Mouse (Mus musculus): ENCODE results near the gene AK157302. TPM values are rescaled to one million over a fixed set of nuclear protein-coding genes. Genes with fewer than 3 reads are reported as not detected.
A peak's percentile ranks its signal among the peaks of the same experiment; 100 is the strongest.
"Not testable (repeated sequence)": the region's sequence is repeated elsewhere in the genome, so short reads cannot be mapped to it uniquely, and the experiment has no call there.

The AK157302 gene
- 0.22 TPM in 2 replicates for polyA plus RNA-seq (2015; fragmentation: Nextera tagmentation; extraction: Ambion mirVana)

- no peak for DNase-seq (ENCODE audit: low spot score)
Measured at GRCm38 (mm10) chr13:21495080-21495479, at the start of gene AK157302. Gene AK157302, plus strand, starts transcription at chr13:21495223.

- DNase-seq (ENCODE audit: low spot score) = no peak
Measured at GRCm38 (mm10) chr13:21446796-21447195, 48.2 kb upstream of the AK157302 start.

- no peak for DNase-seq (ENCODE audit: low spot score)
Measured at GRCm38 (mm10) chr13:21447856-21448614, 47.0 kb upstream of the AK157302 start.

GRCm38 (mm10) chr13:21453042-21453441, 42.0 kb upstream of the AK157302 start:
- DNase-seq (ENCODE audit: low spot score) = no peak

- DNase-seq (ENCODE audit: low spot score) = peak; percentile 82
Measured at GRCm38 (mm10) chr13:21453449-21453848, 41.6 kb upstream of the AK157302 start, which contains the start of gene Zscan26. Gene Zscan26, minus strand, starts transcription at chr13:21453730.

- no peak for DNase-seq (ENCODE audit: low spot score)
Measured at GRCm38 (mm10) chr13:21454133-21454532, 40.9 kb upstream of the AK157302 start.

- DNase-seq (ENCODE audit: low spot score) = no peak
Measured at GRCm38 (mm10) chr13:21456347-21456746, 38.7 kb upstream of the AK157302 start.

GRCm38 (mm10) chr13:21462516-21462915, 32.5 kb upstream of the AK157302 start:
- not testable (repeated sequence) for DNase-seq (ENCODE audit: low spot score)

GRCm38 (mm10) chr13:21467336-21467735, 27.7 kb upstream of the AK157302 start:
- DNase-seq (ENCODE audit: low spot score) = no peak

GRCm38 (mm10) chr13:21468061-21469019, 26.7 kb upstream of the AK157302 start, which contains the start of gene Nkapl:
Gene Nkapl, minus strand, starts transcription at chr13:21468509.
- peak; percentile 72 for DNase-seq (ENCODE audit: low spot score)

GRCm38 (mm10) chr13:21469097-21469496, 25.9 kb upstream of the AK157302 start:
- no peak for DNase-seq (ENCODE audit: low spot score)

GRCm38 (mm10) chr13:21472427-21472826, 22.6 kb upstream of the AK157302 start:
- no peak for DNase-seq (ENCODE audit: low spot score)

- DNase-seq (ENCODE audit: low spot score) = peak; percentile 17
Measured at GRCm38 (mm10) chr13:21478759-21479670, 16.0 kb upstream of the AK157302 start, which contains the start of the genes Zkscan4 and Gm10065. Gene Zkscan4, plus strand, starts transcription at chr13:21478907. Gene Gm10065, minus strand, starts transcription at chr13:21479441.

- no peak for DNase-seq (ENCODE audit: low spot score)
Measured at GRCm38 (mm10) chr13:21486881-21487280, 8.1 kb upstream of the AK157302 start.

GRCm38 (mm10) chr13:21492847-21493246, 2.2 kb upstream of the AK157302 start:
- no peak for DNase-seq (ENCODE audit: low spot score)

GRCm38 (mm10) chr13:21501182-21501581, 6.2 kb downstream of the AK157302 start, which contains the start of gene Gm11273:
Gene Gm11273, minus strand, starts transcription at chr13:21501418.
- DNase-seq (ENCODE audit: low spot score) = not testable (repeated sequence)

GRCm38 (mm10) chr13:21502296-21502695, 7.3 kb downstream of the AK157302 start:
- no peak for DNase-seq (ENCODE audit: low spot score)

GRCm38 (mm10) chr13:21506221-21506649, 11.2 kb downstream of the AK157302 start:
- peak; percentile 85 for DNase-seq (ENCODE audit: low spot score)

GRCm38 (mm10) chr13:21530136-21530535, 35.1 kb downstream of the AK157302 start:
- DNase-seq (ENCODE audit: low spot score) = no peak

GRCm38 (mm10) chr13:21530781-21531201, 35.8 kb downstream of the AK157302 start, which contains the start of gene Zkscan8:
Gene Zkscan8, minus strand, starts transcription at chr13:21531120.
- DNase-seq (ENCODE audit: low spot score) = peak; percentile 88
